Mouse (Mus musculus): ENCODE data around the gene Arcn1.

GRCm38 (mm10) chr9:44745371-44745770 lies 22.3 kb downstream of the Arcn1 start:
- no peak for TF ChIP-seq GATA1 (IDR thresholded peaks at IDR 0.05; ENCODE audit: low read length)
- no peak for TF ChIP-seq TAL1 (IDR thresholded peaks at IDR 0.05; ENCODE audit: low read length)

Data from erythroblast, embryonic 14.5 days (primary cell).